Comparison of ENCODE assay signal across 8 mouse cellular contexts in the genomic region with DNA sequence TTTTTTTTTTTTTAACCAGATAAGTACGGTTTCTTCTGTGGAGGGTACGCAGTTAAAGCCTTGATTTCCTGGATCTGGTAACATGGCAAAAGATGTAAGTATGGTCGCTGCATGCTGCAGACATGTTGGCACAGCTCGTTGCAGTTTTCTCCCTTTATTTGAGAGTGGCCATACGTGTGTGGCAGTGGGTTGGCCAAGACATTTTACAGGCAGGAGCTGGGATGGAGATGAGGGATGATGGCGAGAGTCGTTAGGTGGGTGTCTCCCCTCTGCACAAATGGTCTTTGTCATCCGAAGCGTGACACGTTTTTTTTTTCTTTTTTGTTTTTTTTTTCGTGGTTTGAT. TPM values are rescaled to one million over a fixed set of nuclear protein-coding genes. Genes with fewer than 3 reads are reported as not detected.
DNase-seq lines count a peak whose midpoint lies in the region; ATAC-seq and TF ChIP-seq lines count a peak whose summit lies in the region.

No protein-coding gene starts in this region.

- H3K4me2 ChIP-seq in liver, embryonic 13.5 days, result peak overlapping the region; percentile 96
- H3K4me2 ChIP-seq in stomach, postnatal 0 days (replicated peaks; ENCODE audit: low read depth), result peak overlapping the region; percentile 94

- no peak overlapping the region for H3K27ac ChIP-seq in thymus, adult 2 months (ENCODE audit: control insufficient read depth, insufficient read depth, low read length)
- H3K27ac ChIP-seq in liver, embryonic 13.5 days, result peak overlapping the region; percentile 88
- H3K27ac ChIP-seq in stomach, postnatal 0 days (replicated peaks), result no peak overlapping the region

- H3K27me3 ChIP-seq in thymus, adult 2 months (ENCODE audit: control insufficient read depth, insufficient read depth, low read length), result no peaks in the 10 kb centered on the region
- H3K27me3 ChIP-seq in liver, embryonic 13.5 days, result no peaks in the 10 kb centered on the region
- H3K27me3 ChIP-seq in stomach, postnatal 0 days (ENCODE audit: control insufficient read depth, insufficient read depth, low read length), result no peaks in the 10 kb centered on the region

- DNase-seq in cerebellum, postnatal 10 days, result peak; percentile 26 to 39
- DNase-seq in thymus, adult 2 months, result no peak
- DNase-seq in thymus, postnatal 0 days (ENCODE audit: low spot score), result no peak
- DNase-seq in liver, embryonic 13.5 days, result no peak
- no peak for DNase-seq in stomach, postnatal 0 days (ENCODE audit: low spot score)
- DNase-seq in layer of hippocampus, postnatal 14 days (ENCODE audit: low spot score in 2 of 2), result no peak
- DNase-seq in c-Kit-positive CD71-positive TER-119-positive erythroid progenitor cells, embryonic 14.5 days (ENCODE audit: low spot score), result no peak

- 8% methylated on average over 11 of the region's 11 CpGs for WGBS in thymus, adult 2 months
- 6% methylated on average over 11 of the region's 11 CpGs for WGBS in liver, embryonic 13.5 days (ENCODE audit: insufficient replicate concordance)
- 3% methylated on average over 11 of the region's 11 CpGs for WGBS in stomach, postnatal 0 days

- TF ChIP-seq POLR2A in thymus, adult 2 months (IDR thresholded peaks at IDR 0.05; ENCODE audit: control insufficient read depth, extremely low read depth, insufficient read depth, low read length, poor library complexity), result no peak

- no peak for TF ChIP-seq CTCF in thymus, adult 2 months (IDR thresholded peaks at IDR 0.05; ENCODE audit: borderline replicate concordance, control insufficient read depth, extremely low read depth, insufficient read depth, low read length, poor library complexity)
- TF ChIP-seq CTCF in stomach, postnatal 0 days (IDR thresholded peaks at IDR 0.05; ENCODE audit: low read depth), result no peak

- TF ChIP-seq EP300 in stomach, postnatal 0 days (optimal IDR thresholded peaks at IDR 0.05), result no peak

- H3K9me3 ChIP-seq in liver, embryonic 13.5 days (replicated peaks), result no peaks in the 10 kb centered on the region
- no peaks in the 10 kb centered on the region for H3K9me3 ChIP-seq in stomach, postnatal 0 days (ENCODE audit: control insufficient read depth, low read length)

- H3K4me1 ChIP-seq in thymus, adult 2 months (replicated peaks; ENCODE audit: control insufficient read depth, insufficient read depth, low read length), result peaks cover 7% of the 10 kb centered on the region
- peaks cover 62% of the 10 kb centered on the region for H3K4me1 ChIP-seq in liver, embryonic 13.5 days (replicated peaks)
- no peaks in the 10 kb centered on the region for H3K4me1 ChIP-seq in stomach, postnatal 0 days (replicated peaks; ENCODE audit: control insufficient read depth, insufficient read depth)

- peaks cover 13% of the 10 kb centered on the region for H3K36me3 ChIP-seq in thymus, adult 2 months (ENCODE audit: control insufficient read depth, insufficient read depth, low read length)
- peaks cover 47% of the 10 kb centered on the region for H3K36me3 ChIP-seq in liver, embryonic 13.5 days
- peaks cover 3% of the 10 kb centered on the region; the same call in 1 of the 2 replicates for H3K36me3 ChIP-seq in stomach, postnatal 0 days (ENCODE audit: control insufficient read depth, insufficient read depth, low read length)

- peak overlapping the region; percentile 19 for H3K4me3 ChIP-seq in thymus, adult 2 months (ENCODE audit: control insufficient read depth, insufficient read depth, low read length)
- peak overlapping the region; percentile 94 for H3K4me3 ChIP-seq in liver, embryonic 13.5 days (replicated peaks)
- H3K4me3 ChIP-seq in stomach, postnatal 0 days (ENCODE audit: low read depth, low read length), result peak overlapping the region; percentile 70

- H3K9ac ChIP-seq in liver, embryonic 13.5 days, result peak overlapping the region; percentile 100
- peak overlapping the region; percentile 97; the same call in 1 of the 2 replicates for H3K9ac ChIP-seq in stomach, postnatal 0 days (ENCODE audit: low read length)

- ATAC-seq in cerebellum, adult (ENCODE audit: insufficient number of reproducible peaks, low FRiP score, low TSS enrichment), result no peak
- no peak for ATAC-seq in liver, embryonic 13.5 days (ENCODE audit: low read depth)
- no peak for ATAC-seq in stomach, postnatal 0 days (ENCODE audit: low FRiP score, low TSS enrichment)

RNA-seq across cellular contexts. Expression of a gene that starts 1.1 kb away (rescaled TPM):
- polyA plus RNA-seq in thymus, adult 2 months (2012; rRNA removed), result 123 and 141 TPM in 2 replicates
- 222 and 235 TPM in 2 replicates for polyA plus RNA-seq in thymus, postnatal 0 days (2015; fragmentation: Nextera tagmentation; extraction: Ambion mirVana)
- polyA plus RNA-seq in liver, embryonic 13.5 days (2015; fragmentation: Nextera tagmentation; extraction: Ambion mirVana), result 124 and 150 TPM in 2 replicates
- polyA plus RNA-seq in stomach, postnatal 0 days (2015; fragmentation: Nextera tagmentation; extraction: Ambion mirVana), result 65.8 and 69.3 TPM in 2 replicates
- 10 to 100 TPM; 64.8 to 71.4 TPM for total RNA-seq in layer of hippocampus, postnatal 14 days (2021)

RNA-seq across cellular contexts. Expression of a gene that starts 51.6 kb away (rescaled TPM):
- polyA plus RNA-seq in thymus, adult 2 months (2012; rRNA removed), result 16.7 and 22.4 TPM in 2 replicates
- polyA plus RNA-seq in thymus, postnatal 0 days (2015; fragmentation: Nextera tagmentation; extraction: Ambion mirVana), result 14.0 and 19.1 TPM in 2 replicates
- 5.2 and 7.2 TPM in 2 replicates for polyA plus RNA-seq in liver, embryonic 13.5 days (2015; fragmentation: Nextera tagmentation; extraction: Ambion mirVana)
- 14.7 and 15.5 TPM in 2 replicates for polyA plus RNA-seq in stomach, postnatal 0 days (2015; fragmentation: Nextera tagmentation; extraction: Ambion mirVana)
- 10 to 100 TPM; 47.1 to 49.9 TPM for total RNA-seq in layer of hippocampus, postnatal 14 days (2021)

RNA-seq across cellular contexts. Expression of a gene that starts 51.7 kb away (rescaled TPM):
- 29.4 and 31.2 TPM in 2 replicates for polyA plus RNA-seq in thymus, adult 2 months (2012; rRNA removed)
- polyA plus RNA-seq in thymus, postnatal 0 days (2015; fragmentation: Nextera tagmentation; extraction: Ambion mirVana), result 21.9 and 24.2 TPM in 2 replicates
- polyA plus RNA-seq in liver, embryonic 13.5 days (2015; fragmentation: Nextera tagmentation; extraction: Ambion mirVana), result 11.1 and 12.6 TPM in 2 replicates
- 9.6 and 9.9 TPM in 2 replicates for polyA plus RNA-seq in stomach, postnatal 0 days (2015; fragmentation: Nextera tagmentation; extraction: Ambion mirVana)
- 10 to 100 TPM; 29.3 to 31.1 TPM for total RNA-seq in layer of hippocampus, postnatal 14 days (2021)

RNA-seq across cellular contexts. Expression of a gene that starts 57.0 kb away (rescaled TPM):
- polyA plus RNA-seq in thymus, adult 2 months (2012; rRNA removed), result 0.65 and 0.71 TPM in 2 replicates
- 0.41 and 0.42 TPM in 2 replicates for polyA plus RNA-seq in thymus, postnatal 0 days (2015; fragmentation: Nextera tagmentation; extraction: Ambion mirVana)
- polyA plus RNA-seq in liver, embryonic 13.5 days (2015; fragmentation: Nextera tagmentation; extraction: Ambion mirVana), result not detected in 2 replicates
- 776 and 950 TPM in 2 replicates for polyA plus RNA-seq in stomach, postnatal 0 days (2015; fragmentation: Nextera tagmentation; extraction: Ambion mirVana)
- not detected for total RNA-seq in layer of hippocampus, postnatal 14 days (2021)

Comparison
In these comparisons a context has a peak if more than half of its experiments do, and no peak if none do; other contexts are left out.
1. DNase-seq: peak in cerebellum, postnatal 10 days (2 of 2); none in thymus, adult 2 months (single experiment), thymus, postnatal 0 days (single experiment), liver, embryonic 13.5 days (single experiment), stomach, postnatal 0 days (single experiment), layer of hippocampus, postnatal 14 days (0 of 2) and c-Kit-positive CD71-positive TER-119-positive erythroid progenitor cells, embryonic 14.5 days (single experiment).
2. H3K4me3 ChIP-seq: peak in every context shown above with its lines; median percentile 94 in liver, embryonic 13.5 days; 70 in stomach, postnatal 0 days; 19 in thymus, adult 2 months.